In genomic region chr5:30816261-30816791, GRCm38 (mm10) we compare ENCODE assay signal across 8 mouse cellular contexts. TPM values are rescaled to one million over a fixed set of nuclear protein-coding genes. Genes with fewer than 3 reads are reported as not detected.
DNase-seq lines count a peak whose midpoint lies in the region; ATAC-seq lines count a peak whose summit lies in the region.

No protein-coding gene starts in this region.

- 0 out of 2 replicates have a peak overlapping the region, but pooled peaks have one; percentile 5 for H3K9ac ChIP-seq in heart, embryonic 12.5 days
- H3K9ac ChIP-seq in midbrain, embryonic 13.5 days (replicated peaks), result peak overlapping the region; percentile 87

- H3K4me2 ChIP-seq in heart, embryonic 12.5 days, result no peak overlapping the region
- H3K4me2 ChIP-seq in midbrain, embryonic 13.5 days (replicated peaks), result peak overlapping the region; percentile 81

- peaks cover 21% of the 10 kb centered on the region for H3K4me1 ChIP-seq in heart, embryonic 12.5 days (replicated peaks)
- H3K4me1 ChIP-seq in midbrain, embryonic 13.5 days (replicated peaks), result peaks cover 42% of the 10 kb centered on the region

- H3K9me3 ChIP-seq in heart, embryonic 12.5 days (replicated peaks), result no peaks in the 10 kb centered on the region
- H3K9me3 ChIP-seq in midbrain, embryonic 13.5 days, result no peaks in the 10 kb centered on the region

- H3K4me3 ChIP-seq in heart, embryonic 12.5 days, result no peak overlapping the region
- peak overlapping the region; percentile 78 for H3K4me3 ChIP-seq in midbrain, embryonic 13.5 days (replicated peaks)

- H3K36me3 ChIP-seq in heart, embryonic 12.5 days, result no peaks in the 10 kb centered on the region
- H3K36me3 ChIP-seq in midbrain, embryonic 13.5 days, result peaks cover 3% of the 10 kb centered on the region; the same call in 1 of the 2 replicates

- WGBS in heart, embryonic 12.5 days, result 53% methylated on average over 8 of the region's 8 CpGs
- 73% methylated on average over 8 of the region's 8 CpGs for WGBS in midbrain, embryonic 13.5 days

- peak; percentile 26 to 30 for DNase-seq in cerebellum, adult 18-20 months
- no peak for DNase-seq in cerebellum, postnatal 10 days
- peak; percentile 43 for DNase-seq in brain, adult 2 months (ENCODE audit: low read depth, low spot score)
- no peak for DNase-seq in frontal cortex, adult 2 months (ENCODE audit: extremely low spot score in 1 of 2, low spot score in 1 of 2)
- no peak for DNase-seq in right cerebral cortex, postnatal 4 days
- no peak for DNase-seq in thymus, adult 18-20 months

- peaks cover 18% of the 10 kb centered on the region for H3K27me3 ChIP-seq in heart, embryonic 12.5 days (replicated peaks)
- H3K27me3 ChIP-seq in midbrain, embryonic 13.5 days, result no peaks in the 10 kb centered on the region

- H3K27ac ChIP-seq in heart, embryonic 12.5 days (ENCODE audit: poor library complexity, severe bottlenecking), result no peak overlapping the region
- H3K27ac ChIP-seq in midbrain, embryonic 13.5 days, result no peak overlapping the region

- ATAC-seq in heart, embryonic 12.5 days (ENCODE audit: insufficient number of reproducible peaks, low FRiP score), result no peak
- ATAC-seq in midbrain, embryonic 13.5 days, result no peak

RNA-seq across cellular contexts. Expression of gene Mapre3, which starts 1.9 kb away (rescaled TPM):
- 18.3 and 19.6 TPM in 2 replicates for polyA plus RNA-seq in heart, embryonic 12.5 days (2016; fragmentation: Nextera tagmentation; extraction: Ambion mirVana)
- polyA plus RNA-seq in midbrain, embryonic 13.5 days (2015; fragmentation: Nextera tagmentation; extraction: Ambion mirVana), result 111 and 113 TPM in 2 replicates
- 301 and 309 TPM in 2 replicates for polyA plus RNA-seq in frontal cortex, adult 2 months (2012; rRNA removed)

RNA-seq across cellular contexts. Expression of gene Tmem214, which starts 51.5 kb away (rescaled TPM):
- polyA plus RNA-seq in heart, embryonic 12.5 days (2016; fragmentation: Nextera tagmentation; extraction: Ambion mirVana), result 81.9 and 84.8 TPM in 2 replicates
- 57.7 and 59.7 TPM in 2 replicates for polyA plus RNA-seq in midbrain, embryonic 13.5 days (2015; fragmentation: Nextera tagmentation; extraction: Ambion mirVana)
- polyA plus RNA-seq in frontal cortex, adult 2 months (2012; rRNA removed), result 76.3 and 82.8 TPM in 2 replicates

Comparison
In these comparisons a context has a peak if more than half of its experiments do, and no peak if none do; other contexts are left out.
1. DNase-seq: peak in cerebellum, adult 18-20 months (2 of 2) and brain, adult 2 months (single experiment); none in cerebellum, postnatal 10 days (0 of 2), frontal cortex, adult 2 months (0 of 2), right cerebral cortex, postnatal 4 days (single experiment) and thymus, adult 18-20 months (0 of 2).